Mouse (Mus musculus) MEL (cell line): ENCODE measurements around the gene Serpina3m. TPM values are rescaled to one million over a fixed set of nuclear protein-coding genes. Genes with fewer than 3 reads are reported as not detected.

Experiments
- DNase-seq: peaks from one replicate; pipeline ENCODE4 v3.0.0; 2011; ENCODE audit warnings: low read depth, low spot score
- H3K27ac ChIP-seq: 2 replicates; pipeline ENCODE4 v1.5.1; 2012; ENCODE audit warnings: low read depth, mild to moderate bottlenecking, control low read depth, low read length, moderate library complexity; ENCODE audit not compliant: control insufficient read depth
- H3K27me3 ChIP-seq, 2 experiments: fragments of 150-350 bp in 1 of 2; sonication (generic) in 1 of 2; 2 replicates each; pipeline ENCODE4 v1.6.1; 2012; ENCODE audit warnings: low read length in 2 of 2, mild to moderate bottlenecking in 2 of 2, improper control_type of control experiment in 1 of 2, moderate library complexity in 1 of 2; ENCODE audit not compliant: insufficient read depth in 2 of 2, control insufficient read depth in 1 of 2
- H3K36me3 ChIP-seq, 2 experiments: 2 replicates each; pipeline ENCODE4 v1.6.1; 2012 to 2014; ENCODE audit warnings: low read length in 2 of 2, improper control_type of control experiment in 1 of 2, inconsistent platforms in 1 of 2, mild to moderate bottlenecking in 1 of 2; ENCODE audit not compliant: insufficient read depth in 2 of 2, control insufficient read depth in 1 of 2
- H3K4me1 ChIP-seq, 2 experiments: fragments of 150-350 bp in 1 of 2; sonication (generic) in 1 of 2; 2 replicates each; pipeline ENCODE4 v1.6.1; 2012; ENCODE audit warnings: low read length in 2 of 2, improper control_type of control experiment in 1 of 2, mild to moderate bottlenecking in 1 of 2; ENCODE audit not compliant: insufficient read depth in 2 of 2, control insufficient read depth in 1 of 2
- H3K4me3 ChIP-seq, 2 experiments: fragments of 150-350 bp in 1 of 2; sonication (generic) in 1 of 2; 2 replicates each; pipeline ENCODE4 v1.5.1; 2012; ENCODE audit warnings: low read depth in 2 of 2, low read length in 2 of 2, mild to moderate bottlenecking in 2 of 2, moderate library complexity in 2 of 2, control low read depth in 1 of 2, improper control_type of control experiment in 1 of 2; ENCODE audit not compliant: control insufficient read depth in 1 of 2, insufficient read depth in 1 of 2
- H3K79me2 ChIP-seq: 2 replicates; pipeline ENCODE4 v1.6.1; 2012; ENCODE audit warnings: mild to moderate bottlenecking, low read length, moderate library complexity; ENCODE audit not compliant: control insufficient read depth, poor library complexity, insufficient read depth
- H3K9ac ChIP-seq: 2 replicates; pipeline ENCODE4 v1.6.1; 2012; ENCODE audit warnings: low read depth, mild to moderate bottlenecking, control low read depth, low read length, moderate library complexity; ENCODE audit not compliant: control insufficient read depth, poor library complexity, severe bottlenecking
- H3K9me3 ChIP-seq: fragments of 150-350 bp; sonication (generic); replicated peaks from 2 replicates; pipeline ENCODE4 v1.6.1; 2012; ENCODE audit warnings: mild to moderate bottlenecking, low read length, improper control_type of control experiment, moderate library complexity; ENCODE audit not compliant: insufficient read depth
- BHLHE40 ChIP-seq: IDR thresholded peaks from 2 replicates; pipeline ENCODE4 v1.6.1; 2012; ENCODE audit warnings: low read depth, mild to moderate bottlenecking, inconsistent platforms, low read length, improper control_type of control experiment, borderline replicate concordance
- CHD2 ChIP-seq: IDR thresholded peaks from 2 replicates; pipeline ENCODE4 v1.6.1; 2011; ENCODE audit warnings: low read length, improper control_type of control experiment
- CTCF ChIP-seq, 3 experiments: IDR thresholded peaks in 2 of 3; conservative IDR thresholded peaks in 1 of 3; 2 replicates each; pipeline ENCODE4 v1.5.1; 2011 to 2012; ENCODE audit warnings: low read length in 3 of 3, low read depth in 2 of 3, mild to moderate bottlenecking in 2 of 3, improper control_type of control experiment in 1 of 3, inconsistent platforms in 1 of 3, mixed read lengths in 1 of 3, moderate library complexity in 1 of 3; ENCODE audit not compliant: control insufficient read depth in 1 of 3, insufficient read depth in 1 of 3, poor library complexity in 1 of 3, severe bottlenecking in 1 of 3
- ELF1 ChIP-seq: IDR thresholded peaks from 2 replicates; pipeline ENCODE4 v1.6.1; 2014; ENCODE audit warnings: low read depth, mild to moderate bottlenecking, inconsistent platforms, low read length, improper control_type of control experiment, moderate library complexity
- ETS1 ChIP-seq: IDR thresholded peaks from 2 replicates; pipeline ENCODE4 v1.6.1; 2012; ENCODE audit warnings: low read depth, mild to moderate bottlenecking, inconsistent platforms, low read length, improper control_type of control experiment, moderate library complexity
- GABPA ChIP-seq: IDR thresholded peaks from 2 replicates; pipeline ENCODE4 v1.6.1; 2012; ENCODE audit warnings: low read depth, mild to moderate bottlenecking, inconsistent platforms, low read length, improper control_type of control experiment, moderate library complexity
- JUND ChIP-seq: IDR thresholded peaks from 2 replicates; pipeline ENCODE4 v1.6.1; 2011; ENCODE audit warnings: low read depth, mild to moderate bottlenecking, improper control_type of control experiment, low read length
- KAT2A ChIP-seq: conservative IDR thresholded peaks from 2 replicates; pipeline ENCODE4 v1.6.1; 2012; ENCODE audit warnings: low read depth, low read length, improper control_type of control experiment, inconsistent platforms
- MAX ChIP-seq: IDR thresholded peaks from 2 replicates; pipeline ENCODE4 v1.6.1; 2011; ENCODE audit warnings: low read length, improper control_type of control experiment
- MAZ ChIP-seq: IDR thresholded peaks from 2 replicates; pipeline ENCODE4 v1.6.1; 2012; ENCODE audit warnings: low read depth, mild to moderate bottlenecking, inconsistent platforms, low read length, improper control_type of control experiment
- MEF2A ChIP-seq: IDR thresholded peaks from 2 replicates; pipeline ENCODE4 v1.6.1; 2014; ENCODE audit warnings: low read depth, mild to moderate bottlenecking, inconsistent platforms, low read length, improper control_type of control experiment; ENCODE audit not compliant: poor library complexity, insufficient replicate concordance, severe bottlenecking; ENCODE audit errors: extremely low read depth
- MXI1 ChIP-seq: IDR thresholded peaks from 2 replicates; pipeline ENCODE4 v1.6.1; 2011; ENCODE audit warnings: mild to moderate bottlenecking, low read depth, low read length, improper control_type of control experiment
- MYC ChIP-seq: IDR thresholded peaks from 2 replicates; pipeline ENCODE4 v1.6.1; 2011; ENCODE audit warnings: low read depth, mild to moderate bottlenecking, low read length, improper control_type of control experiment, moderate library complexity
- NELFE ChIP-seq: IDR thresholded peaks from 2 replicates; pipeline ENCODE4 v1.6.1; 2011; ENCODE audit warnings: low read depth, low read length, improper control_type of control experiment
- NRF1 ChIP-seq: IDR thresholded peaks from 2 replicates; pipeline ENCODE4 v1.6.1; 2014; ENCODE audit warnings: low read depth, mild to moderate bottlenecking, inconsistent platforms, low read length, improper control_type of control experiment, moderate library complexity; ENCODE audit not compliant: poor library complexity, insufficient read depth, severe bottlenecking
- POLR2AphosphoS5 ChIP-seq: IDR thresholded peaks from 2 replicates; pipeline ENCODE4 v1.6.1; 2012; ENCODE audit warnings: low read depth, borderline replicate concordance, mild to moderate bottlenecking, inconsistent platforms, low read length, moderate library complexity, mixed read lengths
- TAL1 ChIP-seq: IDR thresholded peaks from 2 replicates; pipeline ENCODE4 v1.6.1; 2012; ENCODE audit warnings: mild to moderate bottlenecking, inconsistent platforms, low read length, moderate library complexity, mixed read lengths
- TBP ChIP-seq: IDR thresholded peaks from 2 replicates; pipeline ENCODE4 v1.8.0; 2011; ENCODE audit warnings: low read depth, low read length, improper control_type of control experiment
- TCF12 ChIP-seq: IDR thresholded peaks from 2 replicates; pipeline ENCODE4 v1.6.1; 2014; ENCODE audit warnings: low read depth, mild to moderate bottlenecking, inconsistent platforms, low read length, improper control_type of control experiment, moderate library complexity
- UBTF ChIP-seq: IDR thresholded peaks from 2 replicates; pipeline ENCODE4 v1.6.1; 2012; ENCODE audit warnings: low read depth, mild to moderate bottlenecking, inconsistent platforms, low read length, improper control_type of control experiment, moderate library complexity, borderline replicate concordance; ENCODE audit not compliant: insufficient read depth
- USF2 ChIP-seq, 2 experiments: IDR thresholded peaks; 2 replicates each; pipeline ENCODE4 v1.6.1; 2011 to 2012; ENCODE audit warnings: improper control_type of control experiment in 2 of 2, low read length in 2 of 2, borderline replicate concordance in 1 of 2, inconsistent platforms in 1 of 2, low read depth in 1 of 2, mild to moderate bottlenecking in 1 of 2; ENCODE audit not compliant: insufficient read depth in 1 of 2
- ZC3H11A ChIP-seq: IDR thresholded peaks from 2 replicates; pipeline ENCODE4 v1.6.1; 2012; ENCODE audit warnings: low read depth, mild to moderate bottlenecking, inconsistent platforms, low read length, improper control_type of control experiment
- ZMIZ1 ChIP-seq: IDR thresholded peaks from 2 replicates; pipeline ENCODE4 v1.6.1; 2012; ENCODE audit warnings: low read depth, mild to moderate bottlenecking, inconsistent platforms, low read length, improper control_type of control experiment, moderate library complexity
- polyA plus RNA-seq, 2 experiments: library from polyadenylated mRNA; stranded (reverse) in 1 of 2; unstranded in 1 of 2; fragments of >175 nt in 1 of 2; fragments of >200 nt in 1 of 2; gene quantifications; 2 replicates each; pipeline versions ENCODE4 v1.2.1 to v1.2.4; 2012; ENCODE audit warnings: low replicate concordance in 2 of 2, low read depth in 1 of 2; ENCODE audit not compliant: insufficient read length in 2 of 2, insufficient read depth in 1 of 2, missing spikeins in 1 of 2
- total RNA-seq: library from RNA; depleted of rRNA; stranded (reverse); fragments of 300-350 nt; gene quantifications from 2 replicates; pipeline ENCODE4 v1.2.3, GENCODE M21; 2012

Gene Serpina3m
- total and polyA plus RNA-seq, 3 experiments, result not detected

GRCm38 (mm10) chr12:104298049-104298448 lies 40.2 kb upstream of the Serpina3m start:
- Histone ChIP-seq H3K4me1 (no peaks in the 10 kb centered on the region), H3K27ac (no peak overlapping the region), H3K4me3 (no peak overlapping the region), H3K9ac (no peak overlapping the region), H3K27me3 (no peaks in the 10 kb centered on the region), H3K79me2 (no peaks in the 10 kb centered on the region), H3K9me3 (no peaks in the 10 kb centered on the region), H3K36me3 (no peaks in the 10 kb centered on the region)
- TF ChIP-seq TBP (no peak), CHD2 (no peak), GABPA (no peak), MAX (no peak), MXI1 (no peak), ZMIZ1 (no peak), ETS1 (no peak), KAT2A (no peak), MEF2A (no peak), ZC3H11A (no peak), JUND (no peak), CTCF (IDR thresholded peaks at IDR 0.05 in 2 of 3, conservative IDR thresholded peaks at IDR 0.05 in 1 of 3; ENCODE audit: control insufficient read depth in 1 of 3, insufficient read depth in 1 of 3, low read depth in 2 of 3, low read length in 3 of 3, poor library complexity in 1 of 3, severe bottlenecking in 1 of 3) (no peak), TAL1 (no peak), POLR2AphosphoS5 (no peak), TCF12 (no peak), UBTF (no peak), BHLHE40 (no peak), ELF1 (no peak), USF2 (IDR thresholded peaks at IDR 0.05; ENCODE audit: borderline replicate concordance in 1 of 2, insufficient read depth in 1 of 2, low read depth in 1 of 2, low read length in 2 of 2) (no peak), NELFE (no peak)
- DNase-seq, result no peak

GRCm38 (mm10) chr12:104305991-104306390 lies 32.3 kb upstream of the Serpina3m start:
- no peak for DNase-seq
- Histone ChIP-seq H3K27me3 (no peaks in the 10 kb centered on the region), H3K27ac (no peak overlapping the region), H3K9ac (no peak overlapping the region), H3K9me3 (no peaks in the 10 kb centered on the region), H3K4me3 (no peak overlapping the region), H3K4me1 (no peaks in the 10 kb centered on the region)
- no peak for TF ChIP-seq MYC
- TF ChIP-seq MAX, result no peak
- TF ChIP-seq NRF1, result no peak
- TF ChIP-seq USF2 (IDR thresholded peaks at IDR 0.05; ENCODE audit: borderline replicate concordance in 1 of 2, insufficient read depth in 1 of 2, low read depth in 1 of 2, low read length in 2 of 2), result no peak
- no peak for TF ChIP-seq MAZ
- no peak for TF ChIP-seq ZMIZ1
- no peak for TF ChIP-seq TCF12
- TF ChIP-seq, all 39 proteins: peak for 0
- Histone ChIP-seq H3K36me3 (no peaks in the 10 kb centered on the region), H3K79me2 (no peaks in the 10 kb centered on the region)
